Mouse (Mus musculus): ENCODE measurements around the gene Cdk5r1. TPM values are rescaled to one million over a fixed set of nuclear protein-coding genes. Genes with fewer than 3 reads are reported as not detected.

Gene Cdk5r1
- 0.45 TPM for polyA plus RNA-seq (2017; shearing (Covaris generic))

DNA sequence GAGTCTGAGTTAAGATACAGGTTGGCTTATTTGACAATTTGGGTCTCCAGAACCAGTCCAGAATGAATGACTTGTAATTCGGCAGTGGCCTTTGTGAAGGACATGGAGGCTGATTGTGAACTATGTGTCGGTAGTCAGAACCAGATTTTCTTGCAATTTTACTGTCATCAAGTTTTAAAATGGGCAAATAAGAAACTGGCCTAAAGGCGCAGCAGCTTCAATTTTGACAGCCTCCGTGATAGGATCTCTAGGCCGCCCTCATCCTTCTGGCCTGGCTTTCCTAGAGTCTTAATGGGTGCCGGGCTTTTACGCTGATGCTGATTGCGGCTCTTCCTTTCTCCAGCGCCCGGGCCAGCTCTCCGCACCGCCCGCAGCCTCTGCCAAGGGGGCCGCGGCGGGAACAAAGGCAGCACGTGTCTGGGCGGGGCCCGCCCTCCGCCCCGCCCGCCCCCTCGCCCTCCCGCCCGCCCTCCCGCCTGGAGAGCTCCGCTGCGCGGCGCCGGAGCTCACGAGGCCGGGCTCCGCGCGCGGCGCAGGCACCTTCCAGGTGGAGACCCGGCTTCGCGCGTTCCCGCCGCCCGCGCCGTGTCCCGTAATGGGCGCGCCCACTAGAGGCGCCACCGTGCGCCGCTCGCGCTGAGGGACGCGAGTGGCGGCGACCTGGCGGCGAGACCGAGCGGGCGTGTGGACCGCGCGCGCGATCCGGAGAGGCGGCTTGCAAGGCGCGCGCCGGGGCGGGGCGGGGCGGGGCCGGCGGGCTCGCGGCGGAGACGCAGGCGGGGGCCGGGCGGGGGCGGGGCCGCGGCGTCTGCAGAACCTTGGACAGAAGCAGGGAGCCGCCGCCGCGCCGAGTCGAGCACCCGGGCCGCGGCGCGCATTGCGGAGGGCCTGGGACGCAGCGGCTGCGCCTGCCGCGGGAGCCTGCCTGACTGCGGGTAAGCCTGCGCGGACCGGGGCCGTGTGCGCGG is at the start of gene Cdk5r1:
TSS of gene Cdk5r1 (plus strand) at position 802 of the 968 bp plus-strand sequence.

DNA sequence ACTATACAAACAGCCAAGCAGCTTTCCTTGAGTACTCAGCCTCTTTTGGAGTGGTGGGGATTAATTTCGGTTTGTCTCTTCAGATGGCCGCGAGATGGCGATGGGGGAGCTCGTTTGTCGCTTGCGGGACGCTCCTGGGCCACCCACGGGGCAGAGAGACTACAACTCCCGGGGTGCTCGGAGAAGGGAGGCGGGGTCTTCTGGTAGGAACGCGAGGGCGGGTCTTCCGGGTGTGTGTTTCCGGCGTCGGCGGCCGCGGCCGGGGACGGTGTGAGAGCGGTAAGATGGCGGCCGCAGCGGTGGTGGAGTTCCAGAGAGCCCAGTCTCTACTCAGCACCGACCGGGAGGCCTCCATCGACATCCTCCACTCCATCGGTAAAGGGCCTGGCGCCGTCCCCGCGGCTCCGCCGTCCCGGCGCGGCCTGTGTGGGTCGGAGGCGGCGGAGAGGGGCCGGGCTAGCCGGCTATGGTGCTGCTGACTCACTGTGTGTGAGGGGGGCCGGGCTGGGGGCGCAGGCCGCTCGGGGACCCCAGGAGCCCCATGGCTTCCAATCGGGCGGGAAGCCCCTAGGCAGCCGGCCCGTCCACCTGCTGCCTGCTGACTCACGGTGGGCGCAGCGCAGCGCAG is 48.3 kb upstream of the Cdk5r1 start, which contains the start of gene Psmd11:
TSS of gene Psmd11 (plus strand) at position 235 of the 628 bp plus-strand sequence.

Other genes starting within 250 kb of the Cdk5r1 start
- gene Rhbdl3, start 176.1 kb upstream of the Cdk5r1 start, polyA plus RNA-seq (2017; shearing (Covaris generic)) = 0.76 TPM
- gene 5730455P16Rik, start 99.0 kb upstream of the Cdk5r1 start, polyA plus RNA-seq (2017; shearing (Covaris generic)) = 16.9 TPM
- 301 TPM for gene Zfp207, start 93.7 kb upstream of the Cdk5r1 start, polyA plus RNA-seq (2017; shearing (Covaris generic))
- gene Psmd11, start 48.4 kb upstream of the Cdk5r1 start, polyA plus RNA-seq (2017; shearing (Covaris generic)) = 188 TPM

Measured in activated CD4-positive, CD25-positive, alpha-beta regulatory T cell, adult 9 weeks (primary cell).